Mouse (Mus musculus): ENCODE results near the gene Gm21822.
"Not testable (repeated sequence)": the region's sequence is repeated elsewhere in the genome, so short reads cannot be mapped to it uniquely, and the experiment has no call there.

Gene Gm21822

DNA sequence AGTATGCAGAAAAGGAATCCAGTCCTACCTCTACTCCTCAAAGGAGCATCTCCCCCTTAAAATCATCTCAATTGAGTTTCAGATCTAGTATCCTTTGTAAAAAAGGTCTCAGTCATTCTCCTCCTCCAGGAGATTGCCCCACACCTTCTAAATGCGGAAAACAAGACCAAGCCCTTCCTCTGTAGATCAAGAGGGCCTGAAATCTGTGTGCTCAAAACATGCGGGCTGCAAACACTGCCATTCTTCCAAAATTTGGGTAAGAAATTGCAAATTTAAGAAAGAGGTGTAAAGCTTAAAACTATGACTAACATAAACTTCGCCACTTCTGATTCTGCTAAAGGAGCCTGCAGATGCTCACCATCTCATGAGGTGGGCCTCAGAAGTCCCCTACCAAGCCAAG is at the start of gene Gm21822:
TSS of gene Gm21822 (plus strand) at position 301 of the 400 bp plus-strand sequence.
- not testable (repeated sequence) for DNase-seq
